Mouse (Mus musculus) gastrocnemius, adult 8-10 months (tissue): ENCODE measurements around the gene Limd1. TPM values are rescaled to one million over a fixed set of nuclear protein-coding genes. Genes with fewer than 3 reads are reported as not detected.

ENCODE experiments used
- DNase-seq, 2 experiments: peaks; one replicate each; pipeline ENCODE4 v3.0.0; 2022; ENCODE audit warnings: low spot score in 2 of 2
- total RNA-seq, 4 experiments: library from RNA; stranded (reverse); gene quantifications; 2 replicates each; pipeline ENCODE4 v1.2.4; 2022

Gene Limd1
- total RNA-seq, 4 experiments from 2014 or later, result 34.3 to 48.3 (median 40.6) TPM

GRCm38 (mm10) chr9:123481136-123481535 lies 2.6 kb downstream of the Limd1 start:
- DNase-seq, result no peak

- DNase-seq, result no peak
These were observed 5.1 kb downstream of the Limd1 start for GRCm38 (mm10) chr9:123483598-123483997.

GRCm38 (mm10) chr9:123484830-123485229 lies 6.3 kb downstream of the Limd1 start:
- DNase-seq, result no peak

- DNase-seq, result no peak
These were observed 7.1 kb downstream of the Limd1 start for GRCm38 (mm10) chr9:123485561-123485960.

- DNase-seq, result no peak
These were observed 8.1 kb downstream of the Limd1 start for GRCm38 (mm10) chr9:123486635-123487034.

GRCm38 (mm10) chr9:123489073-123489472 lies 10.6 kb downstream of the Limd1 start:
- no peak for DNase-seq

- peak; percentile 58 to 63 for DNase-seq
These were observed 11.3 kb downstream of the Limd1 start for GRCm38 (mm10) chr9:123489727-123490343.

GRCm38 (mm10) chr9:123490930-123491329 lies 12.4 kb downstream of the Limd1 start:
- DNase-seq, result peak in 1 of 2 experiments; percentile 36

GRCm38 (mm10) chr9:123491917-123492585 lies 13.5 kb downstream of the Limd1 start:
- no peak for DNase-seq

GRCm38 (mm10) chr9:123496665-123497064 lies 18.2 kb downstream of the Limd1 start:
- peak in 1 of 2 experiments; percentile 42 for DNase-seq

- DNase-seq, result no peak
These were observed 19.4 kb downstream of the Limd1 start for GRCm38 (mm10) chr9:123497906-123498305.

- DNase-seq, result no peak
These were observed 22.0 kb downstream of the Limd1 start for GRCm38 (mm10) chr9:123500480-123500879.

- DNase-seq, result no peak
These were observed 24.8 kb downstream of the Limd1 start for GRCm38 (mm10) chr9:123503171-123503834.

GRCm38 (mm10) chr9:123504325-123504724 lies 25.8 kb downstream of the Limd1 start:
- DNase-seq, result peak in 1 of 2 experiments; percentile 39

- DNase-seq, result no peak
These were observed 27.1 kb downstream of the Limd1 start for GRCm38 (mm10) chr9:123505598-123505997.

GRCm38 (mm10) chr9:123506270-123507146 lies 28.0 kb downstream of the Limd1 start:
- DNase-seq, result no peak

- DNase-seq, result no peak
These were observed 28.9 kb downstream of the Limd1 start for GRCm38 (mm10) chr9:123507380-123507779.

- DNase-seq, result no peak
These were observed 30.5 kb downstream of the Limd1 start for GRCm38 (mm10) chr9:123508986-123509385.

GRCm38 (mm10) chr9:123509638-123510604 lies 31.4 kb downstream of the Limd1 start:
- DNase-seq, result no peak

GRCm38 (mm10) chr9:123510926-123511325 lies 32.4 kb downstream of the Limd1 start:
- no peak for DNase-seq
